Mouse (Mus musculus): ENCODE data around the gene Mkrn3.
A peak's percentile ranks its signal among the peaks of the same experiment; 100 is the strongest.

The Mkrn3 gene

DNA sequence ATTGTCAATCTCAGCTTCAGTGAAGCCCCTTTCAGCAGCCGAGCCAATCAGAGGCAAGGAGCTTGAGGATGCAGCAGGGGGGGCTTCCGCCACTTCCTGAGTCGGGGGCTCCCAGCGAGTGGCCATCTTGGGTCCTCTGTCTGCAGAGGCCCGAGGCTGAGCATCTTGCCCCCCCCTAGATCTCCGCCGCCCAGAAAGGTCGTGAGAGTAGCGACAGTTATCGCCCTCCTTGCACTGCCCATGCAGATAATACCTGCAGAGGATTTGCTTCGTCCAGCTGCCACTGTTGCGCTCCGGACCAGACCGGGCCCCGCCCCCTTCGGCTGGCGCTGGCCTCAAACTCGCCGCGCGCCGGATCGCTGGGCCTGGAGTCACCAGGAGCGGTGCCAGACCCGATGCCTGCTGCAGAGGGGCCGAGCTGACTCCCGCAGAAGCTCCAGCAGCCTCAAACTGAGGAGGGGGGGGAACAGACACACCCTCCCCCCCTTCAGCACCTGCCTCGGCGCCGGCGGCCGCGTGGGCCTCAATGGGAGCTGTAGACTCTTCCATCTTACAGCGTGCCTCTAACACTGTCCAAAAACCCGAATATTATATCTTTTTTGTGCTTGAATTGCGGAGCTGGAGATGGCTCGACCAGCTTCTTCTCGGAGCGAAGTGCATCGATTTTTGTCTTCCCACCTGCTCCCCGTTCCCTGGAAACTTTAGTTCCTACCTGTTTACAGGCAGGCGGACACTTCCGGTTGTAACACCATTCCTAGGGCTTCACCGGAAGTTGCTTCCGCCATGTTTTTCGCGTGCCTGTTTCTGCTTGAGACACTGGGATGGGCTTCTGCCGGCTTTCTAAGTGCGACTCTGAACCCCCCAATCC, at the start of gene Mkrn3:
Gene Mkrn3, minus strand, starts transcription at position 647 of the 868 bp plus-strand sequence.
- DNase-seq (ENCODE audit: low read depth, low spot score): peak; percentile 96

DNA sequence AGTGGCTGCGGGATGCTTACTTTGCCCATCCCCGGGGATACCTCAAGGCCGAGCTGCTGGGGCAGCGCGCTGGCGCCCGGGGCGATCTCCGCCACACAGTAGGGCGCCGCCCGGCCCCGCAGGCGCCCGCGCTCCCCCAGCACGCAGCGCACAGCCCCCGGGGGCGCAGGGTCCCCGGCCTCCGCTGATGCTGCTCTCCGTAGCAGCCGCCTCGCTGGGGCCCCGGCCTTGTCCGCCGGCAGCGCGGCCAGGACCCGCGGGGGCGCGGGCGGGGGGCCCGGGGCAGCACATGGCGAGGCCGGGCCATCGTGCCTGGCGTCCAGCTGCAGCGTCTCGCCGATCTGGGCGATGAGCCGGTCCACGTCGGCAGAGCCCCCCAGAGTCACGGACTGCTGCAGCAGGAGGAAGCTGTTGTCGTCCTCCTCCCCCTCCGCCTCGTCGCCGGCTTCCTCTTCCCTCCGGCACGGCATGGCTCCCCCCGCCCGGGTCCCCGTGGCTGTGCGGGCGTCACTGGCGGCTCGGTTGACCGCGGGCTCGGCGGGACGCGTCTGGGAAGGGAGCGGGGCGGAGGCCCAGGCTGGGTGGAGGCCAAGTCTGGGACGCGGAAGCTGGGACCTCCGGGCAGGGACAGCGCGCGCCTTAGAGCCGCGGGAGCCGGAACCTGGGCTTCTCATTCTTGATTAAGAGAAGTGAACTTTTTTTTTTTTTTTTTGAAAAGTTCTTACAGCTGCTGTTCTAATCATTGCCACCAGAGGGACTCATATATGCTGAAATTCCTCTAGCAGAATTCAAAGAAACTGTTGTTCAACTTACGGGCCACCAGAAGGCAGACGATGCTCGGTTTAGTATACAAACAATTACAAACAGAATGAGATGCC, 44.2 kb upstream of the Mkrn3 start, which contains the start of gene Peg12:
Gene Peg12, minus strand, starts transcription at position 633 of the 878 bp plus-strand sequence.
- peak; percentile 87 for DNase-seq (ENCODE audit: low read depth, low spot score)

DNA sequence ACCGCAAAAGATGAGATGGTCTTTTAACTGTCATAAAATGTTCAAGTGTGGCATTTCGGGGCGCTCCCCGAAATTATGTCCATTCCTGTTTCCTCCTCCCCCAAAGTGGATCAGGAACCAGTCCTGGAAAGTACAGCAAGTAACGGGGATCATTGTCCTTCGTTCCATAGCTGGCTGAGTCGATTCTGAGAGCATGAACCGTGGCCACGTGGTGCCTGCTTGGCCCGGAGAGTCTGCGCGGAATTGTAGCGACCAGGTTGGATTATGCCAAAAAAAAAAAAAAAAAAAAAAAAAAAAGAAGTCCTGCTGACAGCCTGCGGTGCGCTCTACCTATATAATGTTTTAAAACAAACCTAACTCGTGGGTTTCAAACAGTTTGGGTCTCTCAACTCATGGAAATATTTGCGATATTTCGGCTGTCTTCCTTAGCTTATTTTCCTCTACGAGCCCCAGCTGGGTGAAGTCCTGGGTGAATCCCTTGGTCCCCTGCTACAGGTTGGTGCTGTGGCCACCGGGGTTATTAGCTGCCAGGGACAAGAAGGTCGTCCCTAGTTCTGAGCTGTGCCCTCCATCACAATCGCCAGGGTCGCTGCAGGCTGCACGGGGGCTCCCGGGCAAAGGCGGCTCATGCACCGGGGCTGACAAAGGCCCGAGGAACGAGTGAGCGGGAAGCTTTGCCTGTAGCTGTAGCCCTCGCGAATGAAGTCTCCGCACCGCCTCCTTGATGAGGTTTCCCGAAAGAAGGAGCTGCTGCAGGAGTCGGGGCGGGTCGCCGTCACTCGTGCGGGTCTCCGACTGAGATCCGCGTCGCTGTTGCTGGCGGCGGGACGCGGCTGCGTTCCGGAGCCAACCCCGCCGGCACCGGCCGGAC, 43.3 kb upstream of the Mkrn3 start:
- peak; percentile 41 for DNase-seq (ENCODE audit: low read depth, low spot score)

DNA sequence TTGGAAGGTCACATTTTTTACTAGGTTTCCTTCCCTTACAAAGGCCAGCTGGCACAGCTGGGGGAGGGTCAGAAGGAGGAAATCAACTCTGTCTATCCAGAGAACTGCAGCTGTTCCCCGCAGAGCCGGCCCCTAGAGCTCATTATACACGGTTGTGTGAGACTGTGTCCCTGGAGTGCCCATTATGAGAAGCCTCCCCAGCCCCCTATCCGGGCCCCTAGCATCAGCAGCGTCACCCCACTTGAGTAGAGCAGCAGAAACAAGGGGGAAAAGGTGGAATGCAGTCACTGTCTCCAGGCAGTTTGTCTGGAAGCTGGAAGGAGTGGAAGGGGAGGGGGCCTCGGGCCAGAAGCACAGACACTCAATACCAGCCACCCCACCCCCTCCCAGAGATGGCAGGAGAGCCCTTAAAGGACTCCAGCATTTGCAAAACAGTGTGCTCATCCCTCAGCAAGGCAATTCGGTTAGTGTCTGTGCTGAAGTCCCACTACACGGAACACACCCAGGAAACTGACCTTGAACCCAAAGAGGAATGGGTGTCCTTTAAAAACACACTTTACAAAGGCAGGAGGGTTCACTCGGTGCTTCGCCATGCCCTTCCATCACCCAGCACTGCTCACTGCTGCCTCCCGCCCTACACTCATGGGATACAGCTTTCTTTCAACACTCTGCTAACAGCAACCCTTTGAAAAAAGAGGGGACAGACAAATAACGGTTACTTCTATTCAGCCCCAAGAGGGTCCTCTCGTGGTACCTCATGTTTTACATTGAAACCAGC, 42.5 kb upstream of the Mkrn3 start:
- peak; percentile 91 for DNase-seq (ENCODE audit: low read depth, low spot score)

DNA sequence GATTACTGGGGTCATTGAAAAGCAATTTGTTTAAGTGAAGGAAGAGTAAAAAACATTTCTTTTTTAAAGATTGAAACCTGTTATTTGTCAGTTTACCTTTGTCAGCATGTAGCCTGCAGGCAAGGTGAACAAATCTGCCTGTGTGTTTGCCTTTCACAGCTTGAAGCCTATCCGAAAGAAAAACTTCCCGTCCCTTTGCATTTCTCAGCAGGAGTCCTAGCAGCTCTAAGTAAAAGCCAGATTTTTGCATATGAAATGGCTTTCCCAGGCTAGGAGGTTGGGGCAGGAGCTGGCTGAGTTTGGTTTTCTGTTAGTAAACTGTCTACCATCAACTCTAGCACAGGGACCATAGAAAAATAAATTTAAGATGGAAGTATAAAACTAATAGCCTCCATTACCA, 32.4 kb upstream of the Mkrn3 start:
- peak; percentile 88 for DNase-seq (ENCODE audit: low read depth, low spot score)

DNA sequence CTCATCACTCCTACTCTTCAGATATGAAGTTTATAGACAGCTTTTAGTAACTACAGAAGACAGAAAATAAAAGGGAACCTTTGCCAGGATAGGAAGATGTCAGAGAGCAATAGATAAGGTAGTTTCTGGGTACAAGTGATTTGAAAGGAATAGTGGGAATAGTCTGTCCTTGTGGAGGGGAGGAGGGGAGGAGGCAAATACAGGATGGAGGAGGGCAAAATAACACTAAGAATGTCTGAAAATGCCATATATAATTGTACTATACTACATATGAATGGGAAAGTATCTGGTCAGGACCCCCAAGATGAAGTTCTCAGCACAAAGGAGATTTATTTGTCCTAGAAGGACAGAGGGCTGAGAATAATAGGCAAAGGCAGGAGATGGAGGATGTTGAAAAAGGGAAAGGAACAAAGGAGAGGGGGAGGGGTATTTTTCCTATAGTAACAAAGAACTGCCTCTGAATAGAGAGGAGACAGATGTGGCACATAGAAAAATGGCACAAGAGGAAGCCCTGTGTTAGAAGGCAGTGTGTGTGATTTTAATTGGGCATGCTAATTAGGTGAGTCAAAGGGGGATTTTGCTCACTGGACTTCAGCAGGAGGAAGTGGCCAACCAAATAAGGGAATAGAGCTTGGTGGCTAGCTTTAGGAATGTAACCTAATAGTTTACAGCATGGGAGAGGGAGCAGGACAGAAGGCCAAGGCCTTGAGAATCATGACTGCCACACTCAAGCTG, 25.7 kb upstream of the Mkrn3 start:
- no peak for DNase-seq (ENCODE audit: low read depth, low spot score)

DNA sequence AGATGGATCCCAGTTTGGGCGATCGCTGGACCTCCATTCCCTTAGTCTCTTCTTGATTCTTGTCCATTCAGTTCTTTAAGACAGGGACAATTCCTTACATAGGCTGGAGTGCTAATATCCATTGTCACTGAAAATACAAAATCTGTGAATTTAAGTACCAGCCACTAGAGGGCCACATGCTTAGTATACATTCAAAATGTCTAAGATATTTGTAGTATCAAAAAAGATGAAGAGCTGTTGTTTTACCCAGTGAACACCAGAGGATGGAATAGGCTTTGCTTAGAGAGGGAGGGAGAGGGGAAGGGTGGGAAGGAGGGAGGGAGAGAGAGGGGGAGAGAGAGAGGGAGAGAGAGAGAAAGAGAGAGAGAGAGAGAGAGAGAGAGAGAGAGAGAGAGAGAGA, 16.5 kb upstream of the Mkrn3 start:
- DNase-seq (ENCODE audit: low read depth, low spot score): no peak

DNA sequence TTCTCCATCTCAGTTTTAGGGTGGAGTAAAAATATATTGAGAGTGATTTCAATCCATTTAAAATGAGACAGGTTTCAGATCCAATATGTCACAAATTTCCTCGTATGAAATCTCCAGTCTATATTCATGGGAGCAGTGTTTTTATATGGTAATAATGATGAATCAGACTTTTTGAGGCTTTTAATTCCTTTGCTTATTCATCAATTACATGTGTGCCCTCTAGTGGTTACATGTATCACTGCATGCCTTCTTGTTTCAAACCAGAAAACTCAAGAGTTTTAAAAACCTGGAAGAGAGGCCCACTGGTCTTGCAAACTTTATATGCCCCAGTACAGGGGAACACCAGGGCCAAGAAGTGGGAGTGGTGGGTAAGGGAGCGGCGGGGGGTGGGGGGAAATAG, 13.3 kb upstream of the Mkrn3 start:
- peak; percentile 33 for DNase-seq (ENCODE audit: low read depth, low spot score)

DNA sequence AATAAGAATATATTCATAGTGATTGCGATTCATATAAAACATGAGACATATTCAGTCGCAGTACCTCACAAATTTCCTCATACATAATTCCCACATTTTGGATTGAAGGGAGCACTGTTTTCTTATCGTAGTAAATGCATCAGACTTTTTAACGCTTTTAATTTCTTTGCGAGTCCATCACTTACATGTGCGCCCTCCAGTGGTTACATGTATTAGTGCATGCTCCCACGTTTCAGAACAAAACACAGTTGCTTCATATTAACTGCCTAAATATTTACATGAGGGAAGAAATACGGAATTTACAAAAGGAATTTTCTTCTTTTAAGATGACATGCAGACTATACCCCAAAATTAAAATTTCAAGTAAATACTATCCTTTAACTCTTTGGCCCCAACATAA, 8.4 kb upstream of the Mkrn3 start:
- peak; percentile 41 for DNase-seq (ENCODE audit: low read depth, low spot score)

DNA sequence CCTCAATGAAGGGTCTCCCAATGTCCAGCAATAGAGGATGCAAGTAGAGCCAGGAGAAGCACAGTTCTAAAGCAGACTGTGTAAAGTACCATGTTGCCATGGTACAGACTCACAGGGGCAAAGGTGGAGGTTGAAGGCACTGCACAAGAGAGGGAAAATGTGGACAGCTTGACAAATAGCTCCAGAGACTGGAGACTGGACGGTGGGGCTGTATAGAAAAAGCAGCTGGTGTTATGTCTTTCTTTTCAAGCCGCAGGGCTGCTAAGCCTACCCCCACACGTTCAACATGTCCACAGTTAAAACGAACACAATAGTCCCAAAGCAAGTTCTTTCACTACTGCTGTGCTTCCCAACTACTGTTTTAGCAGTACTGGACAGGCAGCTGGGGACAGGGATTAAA, 3.3 kb upstream of the Mkrn3 start:
- no peak for DNase-seq (ENCODE audit: low read depth, low spot score)

DNA sequence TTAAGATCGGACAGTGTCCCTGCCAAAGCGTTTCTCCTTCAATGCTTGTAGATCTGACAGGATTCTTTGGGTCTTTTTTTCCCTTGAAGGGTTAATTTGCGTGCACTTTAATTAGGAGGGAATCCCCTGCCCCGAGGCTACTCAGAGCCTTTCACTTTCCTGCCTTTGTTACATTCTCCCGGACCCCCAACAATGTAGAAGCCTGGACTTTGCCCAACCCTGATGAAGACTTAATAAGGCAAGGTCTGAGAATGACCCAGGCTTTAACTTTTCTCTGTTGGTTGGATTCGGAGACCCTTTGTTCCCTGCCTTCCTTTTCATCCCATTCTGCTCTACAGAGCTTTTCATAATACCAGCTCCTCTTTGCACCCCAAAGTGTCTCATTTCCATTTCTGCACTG, 627 bp upstream of the Mkrn3 start:
- peak; percentile 12 for DNase-seq (ENCODE audit: low read depth, low spot score)

DNA sequence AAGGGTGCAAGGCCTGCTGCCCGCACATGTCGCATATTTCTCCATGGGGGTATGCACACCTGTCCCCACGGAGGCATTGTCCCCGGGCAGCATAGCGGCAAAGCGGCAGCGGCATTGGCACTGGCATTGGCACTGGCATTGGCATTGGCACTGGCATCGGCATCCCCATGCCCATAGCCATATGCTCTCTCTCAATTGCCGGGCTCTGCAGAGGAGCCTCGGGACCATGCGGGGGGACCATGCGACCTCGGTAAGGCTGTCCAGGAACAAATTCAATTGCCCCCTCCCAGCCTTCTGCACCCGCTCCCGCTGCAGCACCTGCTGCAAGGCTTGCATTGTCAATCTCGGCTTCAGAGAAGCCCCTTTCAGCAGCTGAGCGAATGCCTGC, 840 bp downstream of the Mkrn3 start:
- no peak for DNase-seq (ENCODE audit: low read depth, low spot score)

DNA sequence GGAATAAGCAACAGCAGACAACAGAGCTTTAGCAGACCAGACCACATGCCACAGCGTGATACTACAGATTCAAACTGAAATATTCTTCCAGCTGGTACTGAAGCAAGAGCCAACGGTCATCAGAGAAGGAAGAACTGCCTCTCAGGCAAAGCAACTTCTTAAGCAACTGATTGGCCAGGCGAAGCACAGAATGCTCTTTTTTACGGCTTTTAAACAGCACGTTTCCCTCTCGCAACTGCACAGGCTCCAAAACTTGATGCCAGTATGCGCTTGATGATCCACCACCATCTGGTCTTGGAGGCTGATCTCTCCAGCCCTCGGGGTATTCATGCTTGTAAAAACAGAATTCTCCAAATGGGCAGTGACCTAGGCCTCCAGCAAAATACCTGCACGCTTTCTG, 1.6 kb downstream of the Mkrn3 start:
- DNase-seq (ENCODE audit: low read depth, low spot score): no peak

DNA sequence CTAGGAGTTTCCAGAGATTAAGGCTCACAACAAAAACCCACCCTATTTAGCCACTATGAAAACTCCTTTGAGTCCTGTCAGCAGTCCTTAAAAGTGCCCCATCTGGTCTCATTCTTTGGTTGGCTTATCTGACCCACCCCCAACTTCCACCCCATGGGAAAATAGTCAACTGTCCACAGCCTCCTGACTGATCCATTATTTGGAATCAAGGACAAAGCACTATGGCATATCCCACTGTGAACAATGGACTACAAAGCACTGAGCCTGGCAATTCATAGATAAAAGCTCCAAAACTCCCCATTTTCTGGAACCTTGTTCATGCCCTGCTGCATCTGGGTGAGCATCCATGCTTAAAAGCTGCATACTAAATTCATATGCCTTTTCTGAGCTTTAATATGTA, 3.8 kb downstream of the Mkrn3 start:
- no peak for DNase-seq (ENCODE audit: low read depth, low spot score)

DNA sequence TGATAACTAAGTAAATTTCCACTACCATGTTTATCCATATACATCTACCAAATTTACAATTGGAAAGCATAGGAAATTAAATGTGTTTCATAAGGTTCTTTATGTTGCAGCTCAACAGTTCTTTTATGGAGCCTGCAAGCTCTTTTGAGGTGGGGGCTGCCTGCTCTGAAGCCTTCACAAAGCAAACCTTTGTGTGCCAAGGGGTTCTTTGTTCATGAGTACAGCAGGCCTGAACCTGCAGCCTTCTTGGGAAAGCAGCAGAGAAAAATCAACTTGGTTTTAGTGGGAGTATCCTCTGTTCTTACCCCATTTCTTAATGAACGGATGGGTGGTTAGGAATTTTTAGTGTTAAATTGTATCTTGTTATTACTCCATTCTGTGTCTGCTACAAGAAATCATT, 4.7 kb downstream of the Mkrn3 start:
- no peak for DNase-seq (ENCODE audit: low read depth, low spot score)

DNA sequence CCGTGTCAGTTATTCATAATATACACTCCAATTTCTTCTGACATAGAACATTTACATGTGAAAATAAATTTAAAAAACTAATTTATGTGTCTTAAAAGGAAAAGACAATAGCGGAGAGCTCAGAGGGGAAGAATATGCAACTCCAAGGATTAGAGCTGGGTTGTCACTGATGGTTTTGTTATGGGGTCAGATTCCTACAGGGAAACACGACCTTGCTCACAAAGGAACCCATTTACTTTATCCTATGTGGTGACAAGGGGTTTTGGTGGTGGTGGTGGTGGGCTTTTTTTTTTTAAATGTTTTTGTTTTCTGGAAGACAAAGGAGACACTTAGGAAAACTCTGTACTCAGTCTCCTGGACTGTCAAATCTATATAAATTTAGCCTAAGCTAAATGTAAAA, 12.1 kb downstream of the Mkrn3 start:
- no peak for DNase-seq (ENCODE audit: low read depth, low spot score)

DNA sequence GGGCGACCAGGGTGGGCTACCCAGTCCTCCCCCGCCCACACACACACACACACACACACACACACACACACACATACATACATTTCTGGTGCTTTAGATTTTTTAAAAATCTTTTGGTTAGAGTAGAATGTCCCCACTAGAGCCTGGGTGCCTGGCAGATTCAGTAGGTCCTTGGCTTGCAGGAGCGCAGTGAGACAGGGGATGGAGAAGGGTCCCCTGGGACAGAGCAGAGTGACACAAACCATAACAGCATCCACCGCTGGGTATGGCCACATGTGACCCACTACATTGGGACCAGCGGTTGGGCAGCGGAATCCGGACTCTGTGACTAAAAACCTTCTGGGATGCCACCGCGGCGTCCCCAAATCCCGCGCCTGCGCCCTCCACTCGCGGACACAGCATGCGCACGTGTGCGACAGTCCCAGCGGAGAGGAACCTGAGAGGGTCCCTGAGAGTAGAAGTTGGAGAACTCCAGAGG, 13.3 kb downstream of the Mkrn3 start:
- peak; percentile 64 for DNase-seq (ENCODE audit: low read depth, low spot score)

DNA sequence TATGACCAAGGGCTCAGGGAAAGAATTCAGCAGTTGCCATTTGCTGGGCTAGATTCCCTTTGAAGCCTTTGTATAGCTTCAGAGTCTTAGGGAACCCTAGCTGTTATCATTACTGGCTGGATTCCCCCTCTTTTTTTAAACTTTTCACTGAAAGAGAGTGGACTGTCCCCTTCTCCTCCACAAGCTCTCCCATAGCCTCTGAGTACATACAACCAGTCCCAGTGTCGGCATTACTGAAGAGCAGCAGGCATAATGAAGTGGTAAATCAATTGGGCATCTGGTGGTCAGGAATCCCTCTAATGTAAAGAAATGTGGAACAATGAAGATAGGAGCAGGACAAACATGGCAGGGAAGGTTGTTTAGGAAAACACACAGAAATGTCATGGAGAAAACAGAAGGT, 27.7 kb downstream of the Mkrn3 start:
- DNase-seq (ENCODE audit: low read depth, low spot score): no peak

DNA sequence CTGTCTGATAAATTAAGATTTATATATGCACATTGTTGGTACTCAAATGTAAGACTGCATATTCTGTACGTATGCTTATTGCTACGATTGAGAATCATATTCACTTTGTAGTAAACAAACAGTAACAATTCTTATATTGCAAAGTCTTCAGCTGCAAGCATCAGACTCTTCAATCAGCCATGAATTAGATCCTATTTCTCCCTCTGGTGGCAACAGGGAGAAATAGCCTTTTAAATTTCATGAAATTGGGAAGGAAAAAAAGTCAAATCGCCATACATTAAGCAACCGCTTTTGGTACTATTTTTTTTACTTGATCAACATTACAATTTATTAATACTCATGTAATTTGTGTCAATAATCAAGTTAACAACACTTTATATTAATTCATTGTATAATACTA, 31.6 kb downstream of the Mkrn3 start:
- no peak for DNase-seq (ENCODE audit: low read depth, low spot score)

DNA sequence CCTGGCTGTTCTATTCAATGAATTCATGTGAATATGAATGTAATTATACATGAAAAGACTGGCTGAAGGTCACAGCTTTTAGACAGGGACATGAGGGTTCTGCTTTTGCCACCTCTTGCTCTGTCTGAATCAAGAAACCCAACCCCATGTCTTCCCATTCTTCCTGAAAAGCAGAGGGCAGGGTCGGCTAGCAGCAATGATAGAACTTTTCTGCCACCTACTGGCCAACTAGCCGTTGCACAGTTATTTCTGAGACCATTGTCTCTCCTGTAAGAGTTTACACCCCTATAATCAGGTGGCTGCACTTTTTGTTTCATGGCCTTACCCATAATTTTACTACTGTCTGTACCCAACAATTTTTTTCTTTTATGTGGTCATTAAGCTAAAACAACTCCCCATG, 37.5 kb downstream of the Mkrn3 start:
- DNase-seq (ENCODE audit: low read depth, low spot score): peak; percentile 66
